In the genomic region with DNA sequence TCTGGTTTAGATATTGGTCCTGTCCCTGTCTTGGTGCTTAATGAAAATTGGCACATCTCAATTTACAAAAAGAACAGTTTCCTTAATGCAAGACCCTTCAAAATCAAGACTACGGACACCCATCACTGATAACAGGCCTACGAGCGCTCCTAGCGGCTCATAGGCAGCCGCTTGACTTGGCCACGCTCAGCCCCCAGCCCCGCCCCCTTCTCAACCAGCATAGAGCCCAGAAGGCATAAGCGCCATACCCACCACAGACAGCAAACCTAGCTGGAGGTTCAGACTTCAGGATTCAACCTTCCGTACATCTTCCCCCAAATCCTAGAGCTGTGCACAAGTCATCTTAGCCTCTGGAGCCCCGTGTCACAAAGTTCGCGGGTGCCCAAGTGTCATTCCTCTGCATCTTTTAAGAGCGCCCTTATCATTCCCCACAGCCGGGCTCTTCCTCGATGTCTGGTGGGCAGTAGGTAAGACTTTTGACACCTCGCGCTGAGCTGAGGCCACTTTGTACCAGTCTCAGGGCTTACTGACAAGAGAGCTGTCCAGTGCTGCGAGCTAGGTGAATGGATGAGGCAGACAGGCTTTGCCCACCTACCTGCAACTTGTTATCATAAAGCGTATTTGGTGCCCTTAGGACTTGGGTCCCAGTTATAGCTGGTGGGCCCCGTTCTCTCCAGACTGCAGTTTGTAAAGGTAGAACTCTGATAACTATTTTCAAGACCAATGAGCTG, we compare ENCODE assay signal across 8 mouse cellular contexts. TPM values are rescaled to one million over a fixed set of nuclear protein-coding genes. Genes with fewer than 3 reads are reported as not detected.
A peak's percentile ranks its signal among the peaks of the same experiment; 100 is the strongest.
DNase-seq lines count a peak whose midpoint lies in the region; ATAC-seq and TF ChIP-seq lines count a peak whose summit lies in the region.
"Had no signal": no experiment of that assay in that cellular context is flagged by ENCODE, and none has a peak within 500 bp of the region (broad histone marks: within the 10 kb centered on the region; RNA-seq: fewer than 3 reads in every experiment).

No protein-coding gene starts in this region.

- H3K4me2 ChIP-seq in intestine, postnatal 0 days (replicated peaks; ENCODE audit: low read depth): no peak overlapping the region
- H3K4me2 ChIP-seq in intestine, embryonic 15.5 days (replicated peaks): no peak overlapping the region
- no peak overlapping the region for H3K4me2 ChIP-seq in embryonic facial prominence, embryonic 13.5 days
- H3K4me2 ChIP-seq: limb, embryonic 15.5 days had no signal

- WGBS in intestine, postnatal 0 days: 48% methylated on average over 20 of the region's 20 CpGs
- WGBS in intestine, embryonic 15.5 days: 41% methylated on average over 20 of the region's 20 CpGs
- WGBS in embryonic facial prominence, embryonic 13.5 days: 43% methylated on average over 20 of the region's 20 CpGs

- intact Hi-C loops in heart, postnatal 36 days (cut with DNase I): no loop called here

- H3K36me3 ChIP-seq in intestine, postnatal 0 days (ENCODE audit: control insufficient read depth, insufficient read depth): peaks cover 19% of the 10 kb centered on the region
- peaks cover 12% of the 10 kb centered on the region; the same call in 1 of the 2 replicates for H3K36me3 ChIP-seq in intestine, embryonic 15.5 days
- H3K36me3 ChIP-seq in embryonic facial prominence, embryonic 13.5 days: peaks cover 27% of the 10 kb centered on the region

- H3K9me3 ChIP-seq in intestine, postnatal 0 days (ENCODE audit: control insufficient read depth): no peaks in the 10 kb centered on the region
- H3K9me3 ChIP-seq in intestine, embryonic 15.5 days: no peaks in the 10 kb centered on the region
- H3K9me3 ChIP-seq in embryonic facial prominence, embryonic 13.5 days: no peaks in the 10 kb centered on the region
- H3K9me3 ChIP-seq: limb, embryonic 15.5 days had no signal

- DNase-seq in thymus, postnatal 4 days: peak; percentile 68
- no peak for DNase-seq in thymus, postnatal 25 days
- no peak for DNase-seq in frontal cortex, postnatal 25 days (ENCODE audit: low spot score in 2 of 2)
- DNase-seq in heart, postnatal 36 days: no peak

- H3K27me3 ChIP-seq in intestine, postnatal 0 days (replicated peaks; ENCODE audit: control insufficient read depth, insufficient read depth, low read length): no peaks in the 10 kb centered on the region
- H3K27me3 ChIP-seq in intestine, embryonic 15.5 days (replicated peaks): no peaks in the 10 kb centered on the region
- no peaks in the 10 kb centered on the region for H3K27me3 ChIP-seq in embryonic facial prominence, embryonic 13.5 days
- H3K27me3 ChIP-seq: limb, embryonic 15.5 days had no signal

- no peak for ATAC-seq in intestine, postnatal 0 days
- no peak for ATAC-seq in intestine, embryonic 15.5 days
- ATAC-seq in embryonic facial prominence, embryonic 13.5 days (ENCODE audit: insufficient number of reproducible peaks, insufficient read depth, low FRiP score, low TSS enrichment, low read depth): 0 out of 2 replicates have a peak, but pooled peaks have one; percentile 5

- 0 out of 2 replicates have a peak, but pooled peaks cover 3% of the 10 kb centered on the region for H3K4me1 ChIP-seq in intestine, postnatal 0 days (replicated peaks; ENCODE audit: control insufficient read depth, insufficient read depth, low read length)
- H3K4me1 ChIP-seq in intestine, embryonic 15.5 days (replicated peaks): peaks cover 8% of the 10 kb centered on the region; the same call in 1 of the 2 replicates
- H3K4me1 ChIP-seq in embryonic facial prominence, embryonic 13.5 days: peaks cover 22% of the 10 kb centered on the region

- TF ChIP-seq CTCF in intestine, postnatal 0 days (IDR thresholded peaks at IDR 0.05; ENCODE audit: low read depth): peak; percentile 35; the same call in 1 of the 2 replicates

- no peak overlapping the region for H3K4me3 ChIP-seq in intestine, postnatal 0 days (ENCODE audit: low read depth, low read length)
- no peak overlapping the region for H3K4me3 ChIP-seq in intestine, embryonic 15.5 days (replicated peaks)
- H3K4me3 ChIP-seq in embryonic facial prominence, embryonic 13.5 days: no peak overlapping the region
- H3K4me3 ChIP-seq: limb, embryonic 15.5 days had no signal

- H3K27ac ChIP-seq in intestine, postnatal 0 days (ENCODE audit: low read depth, low read length): no peak overlapping the region
- no peak overlapping the region for H3K27ac ChIP-seq in intestine, embryonic 15.5 days
- no peak overlapping the region for H3K27ac ChIP-seq in embryonic facial prominence, embryonic 13.5 days
- H3K27ac ChIP-seq: limb, embryonic 15.5 days had no signal

- no peak overlapping the region for H3K9ac ChIP-seq in intestine, postnatal 0 days (ENCODE audit: low read depth, low read length)
- H3K9ac ChIP-seq in intestine, embryonic 15.5 days: no peak overlapping the region
- no peak overlapping the region for H3K9ac ChIP-seq in embryonic facial prominence, embryonic 13.5 days
- H3K9ac ChIP-seq: limb, embryonic 15.5 days had no signal

RNA-seq across cellular contexts. Expression of gene Rplp1, which starts 3.7 kb away (rescaled TPM):
- polyA plus RNA-seq in intestine, postnatal 0 days (2015; fragmentation: Nextera tagmentation; extraction: Ambion mirVana): 1,118 and 1,197 TPM in 2 replicates
- polyA plus RNA-seq in intestine, embryonic 15.5 days (2015; fragmentation: Nextera tagmentation; extraction: Ambion mirVana): 1,374 and 1,471 TPM in 2 replicates
- polyA plus RNA-seq in embryonic facial prominence, embryonic 13.5 days (2015; fragmentation: Nextera tagmentation; extraction: Ambion mirVana): 1,553 and 1,557 TPM in 2 replicates
- total RNA-seq in heart, postnatal 36 days (2021): 1,000 to 10,000 TPM; 1,412 to 1,619 TPM

RNA-seq across cellular contexts. Expression of gene Kif23, which starts 35.9 kb away (rescaled TPM):
- 14.8 and 16.2 TPM in 2 replicates for polyA plus RNA-seq in intestine, postnatal 0 days (2015; fragmentation: Nextera tagmentation; extraction: Ambion mirVana)
- polyA plus RNA-seq in intestine, embryonic 15.5 days (2015; fragmentation: Nextera tagmentation; extraction: Ambion mirVana): 83.2 and 92.6 TPM in 2 replicates
- 104 and 108 TPM in 2 replicates for polyA plus RNA-seq in embryonic facial prominence, embryonic 13.5 days (2015; fragmentation: Nextera tagmentation; extraction: Ambion mirVana)
- 1 to 10 TPM; 1.7 to 2.4 TPM for total RNA-seq in heart, postnatal 36 days (2021)
